Mouse (Mus musculus) 3134 (cell line): ENCODE measurements around the gene Snrnp27.

Experiments
- DNase-seq: peaks from one replicate; pipeline ENCODE4 v3.0.0-alpha.2; 2011; ENCODE audit warnings: low spot score; ENCODE audit not compliant: insufficient read length; ENCODE audit errors: extremely low read depth

Gene Snrnp27

DNA sequence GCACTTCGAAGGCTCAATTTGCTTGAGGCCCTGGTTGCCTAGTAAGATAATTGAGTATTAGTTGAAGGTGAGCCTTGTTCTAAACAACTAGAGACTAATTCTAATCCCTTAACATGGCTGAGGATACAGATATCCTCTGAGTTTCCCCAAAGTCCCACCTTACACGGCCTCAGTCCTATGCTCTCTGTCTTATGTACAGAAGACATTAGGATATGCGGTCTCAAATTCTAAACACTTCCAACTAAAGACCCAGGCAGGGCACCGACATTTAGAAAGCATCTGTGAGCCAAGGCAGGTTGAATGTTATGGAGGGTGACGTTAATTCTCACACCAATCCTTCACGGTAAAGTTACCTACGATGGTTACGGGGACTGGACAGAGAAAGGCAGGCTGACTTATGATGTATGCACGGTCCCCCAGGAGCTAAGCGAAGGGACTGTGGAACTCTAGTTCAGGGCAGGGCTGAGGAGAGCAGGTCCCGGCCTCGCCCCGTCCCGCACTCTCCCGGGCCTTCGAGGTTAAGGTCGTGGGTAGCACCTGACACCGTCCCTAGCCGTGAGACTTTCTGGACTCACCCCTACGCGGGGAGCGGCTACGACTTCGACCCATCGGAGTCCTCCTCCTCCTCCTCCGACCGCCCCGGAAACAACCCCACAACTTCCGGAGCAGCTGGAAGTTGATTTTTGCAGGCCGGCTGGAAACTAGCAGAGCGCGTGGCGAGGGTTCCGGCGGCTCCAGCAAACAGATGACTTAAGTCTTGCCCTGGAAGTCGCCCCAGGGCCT, at the start of gene Snrnp27:
TSS of gene Snrnp27 (minus strand) at position 651 of the 783 bp plus-strand sequence.
- DNase-seq, result peak; percentile 91

DNA sequence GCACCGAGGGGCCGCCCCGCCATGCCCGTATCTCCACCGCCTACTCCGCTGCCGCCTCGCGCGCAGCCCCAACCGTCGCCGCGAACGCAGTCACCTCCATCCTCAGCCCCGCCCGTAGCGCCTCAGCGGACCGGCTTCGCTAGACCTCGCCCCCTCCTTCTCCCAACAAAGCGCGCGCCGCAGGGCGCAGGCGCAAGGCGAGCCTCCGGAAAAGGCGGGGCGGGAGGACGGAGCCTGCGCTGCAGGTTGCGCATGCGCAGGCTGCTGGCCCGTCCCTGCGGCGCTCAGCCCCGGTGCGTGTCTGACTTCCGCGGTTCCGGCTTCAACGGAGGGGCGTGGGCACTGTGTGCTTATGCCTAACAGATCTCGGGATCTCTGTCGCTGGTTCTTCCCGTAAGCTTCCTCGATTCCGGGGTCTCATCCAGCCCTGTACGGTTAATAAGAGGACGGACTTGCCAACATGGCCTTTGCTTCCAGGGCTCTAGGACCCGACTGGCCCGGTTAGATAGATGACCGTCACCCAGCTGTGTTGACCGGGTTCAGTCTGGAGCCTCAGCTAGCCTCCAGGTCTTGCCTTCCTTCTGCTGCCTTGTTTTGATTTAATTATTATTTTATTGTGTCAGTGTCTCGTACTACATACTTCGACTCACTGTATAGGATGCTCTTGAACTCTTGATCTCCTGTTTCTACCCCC, 49.0 kb upstream of the Snrnp27 start, which contains the start of gene Gmcl1:
TSS of gene Gmcl1 (minus strand) at position 201 of the 694 bp plus-strand sequence.
- peak; percentile 96 for DNase-seq

DNA sequence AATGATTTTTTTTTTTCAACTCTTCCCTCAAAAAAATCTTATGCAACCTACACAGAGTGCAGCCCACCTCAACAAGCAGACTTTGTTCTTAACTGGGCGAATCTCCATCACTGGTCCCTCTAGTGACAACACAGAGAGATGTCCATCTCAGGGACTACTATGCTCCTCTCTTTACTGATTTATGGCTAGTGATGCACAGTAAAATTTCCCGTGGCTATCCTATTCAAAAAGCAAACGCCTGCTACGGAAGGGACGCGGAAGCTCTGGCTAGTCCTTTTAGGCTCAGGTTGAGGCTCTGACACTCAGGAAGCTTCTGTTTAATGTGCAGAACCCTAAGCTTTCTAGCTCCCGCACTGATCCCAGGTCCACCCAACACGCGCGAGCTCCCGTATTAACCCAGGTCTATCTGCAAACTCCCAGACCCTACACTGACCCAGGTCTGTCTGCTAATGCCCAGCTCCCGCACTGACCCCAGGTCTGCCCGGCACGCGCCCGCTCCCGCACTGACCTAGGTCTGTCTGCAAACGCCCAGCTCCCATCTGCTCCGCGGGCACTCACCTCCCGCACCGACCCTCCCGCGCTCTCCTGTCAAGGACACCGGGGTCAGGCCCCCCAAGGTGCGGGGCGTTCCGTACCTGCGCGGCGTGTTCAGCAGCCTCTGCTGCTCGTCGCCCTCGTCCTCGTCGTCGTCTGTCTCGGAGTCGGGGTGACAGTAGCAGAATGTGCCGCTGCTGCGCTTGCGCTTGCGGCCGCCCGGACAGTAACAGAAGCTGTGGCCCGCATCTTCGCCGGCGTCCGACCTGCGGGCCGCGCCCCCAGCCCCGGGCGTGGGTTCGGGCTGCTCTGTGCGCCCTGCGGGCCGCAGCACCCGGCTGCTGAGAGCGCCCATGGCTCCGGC, 48.2 kb upstream of the Snrnp27 start:
- no peak for DNase-seq

DNA sequence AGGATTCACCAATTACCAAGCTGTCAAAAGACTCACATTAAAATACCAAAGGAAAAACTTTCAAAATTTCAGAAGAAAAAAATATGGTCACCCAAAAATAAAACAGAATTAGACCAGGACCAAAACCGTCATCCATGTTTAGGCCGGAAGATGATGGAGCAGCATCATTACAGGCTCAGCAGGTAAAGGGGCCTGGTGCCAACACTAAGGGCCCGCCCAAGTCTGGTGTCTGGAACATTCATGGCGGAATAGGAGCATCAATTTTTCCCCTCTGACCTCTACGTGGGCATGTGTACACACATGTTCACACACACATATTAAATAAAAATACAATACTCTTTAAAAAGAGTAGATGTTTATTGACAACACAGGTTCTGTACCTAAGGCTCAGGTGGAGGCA, 44.4 kb upstream of the Snrnp27 start:
- DNase-seq, result no peak

DNA sequence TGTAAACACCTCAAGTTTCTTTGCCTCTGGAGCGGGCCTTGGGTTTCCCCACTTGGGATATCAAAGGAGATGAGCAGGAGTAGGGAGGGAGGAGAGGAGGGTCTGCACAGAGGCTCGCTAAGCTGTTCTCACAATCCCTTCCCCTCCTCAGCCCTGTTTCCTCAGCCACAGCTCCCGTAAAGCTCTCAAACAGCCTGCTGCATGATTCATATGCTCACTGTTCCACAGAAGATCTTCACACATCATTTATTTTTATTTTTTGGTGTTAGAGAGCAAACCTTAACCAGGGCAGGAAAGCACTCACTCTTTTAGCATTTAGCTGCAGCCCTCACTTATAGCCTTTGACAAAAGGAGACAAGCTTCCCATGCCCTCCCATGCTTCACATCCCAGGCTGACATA, 37.7 kb upstream of the Snrnp27 start:
- DNase-seq, result no peak

DNA sequence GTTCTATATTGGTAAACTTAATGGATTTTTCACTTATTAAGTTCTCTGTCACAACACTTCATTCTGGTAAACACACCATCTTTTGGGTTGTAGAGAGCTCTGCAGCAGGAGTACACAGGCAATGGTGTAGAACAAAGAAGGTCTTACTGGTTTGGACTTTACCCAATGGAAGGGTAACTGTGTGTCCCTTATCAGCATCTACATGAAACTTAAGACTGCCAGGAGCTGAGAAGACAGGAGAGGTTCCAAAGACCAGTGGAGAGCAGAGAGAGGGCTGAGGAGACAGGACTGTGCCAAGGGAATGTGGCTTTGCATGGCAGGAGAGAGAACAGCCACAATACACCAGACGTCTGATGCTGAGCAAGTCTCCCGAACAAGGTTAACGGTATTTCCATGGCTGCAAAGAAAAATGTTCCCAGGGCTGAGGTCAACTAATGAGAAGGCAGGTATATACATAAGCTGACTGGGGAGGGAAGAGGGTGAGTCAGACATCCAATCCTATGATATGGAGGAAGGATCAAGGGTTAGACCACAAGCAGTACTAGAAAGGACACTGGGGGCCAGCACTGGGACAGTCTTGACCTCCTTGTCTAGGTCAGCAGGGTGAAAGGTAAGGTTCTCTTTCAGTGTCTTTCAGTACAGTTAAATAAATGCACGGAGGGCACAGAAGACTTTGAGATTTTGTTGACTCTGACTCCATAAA, 23.9 kb upstream of the Snrnp27 start:
- no peak for DNase-seq

DNA sequence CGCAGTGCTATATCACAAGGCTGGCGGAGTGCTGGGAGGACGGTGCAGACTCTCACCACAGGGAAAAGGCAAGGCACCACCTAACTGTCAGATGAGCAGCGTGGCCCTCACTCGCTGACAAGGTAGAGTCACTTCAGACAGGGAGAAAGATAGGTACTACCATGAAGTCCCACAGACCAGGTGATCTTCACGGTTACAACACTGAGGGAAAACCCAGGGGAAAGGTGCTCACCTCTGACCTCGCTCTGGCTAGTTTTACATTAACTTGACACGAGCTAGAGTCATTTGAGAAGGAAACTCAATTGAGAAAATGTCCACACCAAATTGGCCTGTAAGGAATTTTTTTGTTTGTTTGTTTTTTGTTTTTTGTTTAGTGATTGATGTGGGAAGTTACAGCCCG, 18.3 kb upstream of the Snrnp27 start:
- DNase-seq, result no peak

DNA sequence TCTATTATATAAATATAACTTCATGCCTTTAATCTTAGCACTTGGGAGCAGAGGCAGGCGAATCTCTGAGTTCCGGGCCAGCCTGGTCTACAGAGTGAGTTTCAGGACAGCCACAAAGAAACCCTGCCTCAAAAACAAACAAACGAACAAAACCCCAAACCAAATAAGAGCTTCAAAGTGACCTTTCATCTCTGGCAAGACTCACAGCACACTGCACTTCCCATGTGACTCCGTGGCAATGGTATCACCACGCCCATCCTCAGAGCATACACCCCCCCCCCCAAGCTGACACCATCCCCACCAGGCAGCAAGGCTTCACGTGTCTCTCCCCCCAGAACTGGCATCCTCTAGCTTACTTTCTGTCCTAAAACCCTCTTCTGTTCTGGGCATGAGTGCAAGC, 13.6 kb upstream of the Snrnp27 start:
- DNase-seq, result no peak

DNA sequence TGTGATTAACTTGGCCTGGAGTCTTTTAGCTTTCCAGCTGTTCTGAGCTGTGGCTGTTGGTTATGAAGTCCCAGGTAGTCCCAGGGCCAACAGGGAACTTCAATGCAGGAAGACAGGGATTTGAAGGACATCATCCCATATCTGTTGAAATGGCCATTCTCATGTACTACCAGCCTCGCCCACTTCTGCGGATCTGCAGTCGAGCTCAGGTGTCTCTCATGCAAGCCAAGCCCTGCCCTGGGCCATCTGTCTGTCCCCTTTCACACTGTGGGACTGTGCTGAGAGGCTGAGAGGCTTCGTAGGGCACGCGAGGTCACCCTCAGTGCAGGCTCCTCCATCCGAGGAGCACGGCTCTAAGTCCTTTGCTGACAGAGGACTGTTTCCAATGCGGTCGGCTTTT, 11.9 kb upstream of the Snrnp27 start:
- DNase-seq, result no peak

DNA sequence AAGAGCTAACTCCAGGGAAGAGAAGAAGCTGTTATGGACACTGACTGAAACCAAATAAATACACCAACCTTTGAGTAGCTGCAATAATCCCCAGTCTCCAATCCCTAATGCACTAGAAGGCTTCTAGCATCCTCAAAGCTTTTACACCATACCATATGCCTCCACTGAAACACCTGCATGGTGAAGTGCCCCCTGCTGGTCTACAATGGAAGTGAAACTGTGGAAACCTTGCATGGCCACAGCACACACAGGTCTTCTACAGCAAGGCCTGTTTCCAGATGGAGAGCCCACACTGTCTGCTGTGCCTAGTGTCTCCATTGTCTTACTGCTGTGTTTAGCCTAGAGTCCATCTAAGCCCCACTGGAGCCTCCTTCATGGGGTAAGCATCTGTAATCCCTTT, 10.1 kb upstream of the Snrnp27 start:
- no peak for DNase-seq

DNA sequence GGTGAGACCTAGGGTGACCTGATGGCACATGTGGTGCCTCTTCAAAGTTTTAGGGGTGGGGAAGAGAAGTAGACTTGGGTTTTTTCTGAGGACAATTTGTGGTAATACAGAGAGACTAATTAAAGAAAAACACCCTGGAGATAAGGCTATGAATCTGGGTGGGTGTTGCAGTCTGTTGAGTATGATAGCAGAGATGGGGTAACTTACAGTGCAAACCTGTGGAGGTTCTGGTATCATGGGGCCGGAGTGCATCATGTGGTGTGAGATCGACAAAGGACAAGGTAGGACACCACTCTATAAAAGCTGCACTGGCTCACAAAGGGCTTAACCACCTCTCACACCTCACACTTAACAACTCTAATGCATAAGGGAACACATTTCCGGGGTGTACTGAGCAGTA, 5.3 kb upstream of the Snrnp27 start:
- no peak for DNase-seq

DNA sequence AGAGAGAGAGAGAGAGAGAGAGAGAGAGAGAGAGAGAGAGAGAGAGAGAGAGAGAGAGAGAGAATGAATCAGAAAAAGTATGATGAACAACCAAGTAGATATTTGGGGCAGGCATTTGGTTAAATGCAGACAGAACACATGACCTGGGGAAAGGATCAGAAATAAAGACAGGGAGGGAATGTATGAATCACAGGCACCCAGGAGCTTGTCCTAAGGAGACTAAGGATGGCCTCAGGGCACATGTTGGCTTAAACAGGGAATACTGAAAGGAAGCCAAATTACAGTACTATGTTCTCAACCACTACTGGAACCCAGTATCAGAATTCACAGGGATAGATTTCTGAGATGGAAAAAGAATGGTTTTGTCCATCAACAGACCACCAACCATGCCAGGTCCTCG, 2.6 kb upstream of the Snrnp27 start:
- no peak for DNase-seq

DNA sequence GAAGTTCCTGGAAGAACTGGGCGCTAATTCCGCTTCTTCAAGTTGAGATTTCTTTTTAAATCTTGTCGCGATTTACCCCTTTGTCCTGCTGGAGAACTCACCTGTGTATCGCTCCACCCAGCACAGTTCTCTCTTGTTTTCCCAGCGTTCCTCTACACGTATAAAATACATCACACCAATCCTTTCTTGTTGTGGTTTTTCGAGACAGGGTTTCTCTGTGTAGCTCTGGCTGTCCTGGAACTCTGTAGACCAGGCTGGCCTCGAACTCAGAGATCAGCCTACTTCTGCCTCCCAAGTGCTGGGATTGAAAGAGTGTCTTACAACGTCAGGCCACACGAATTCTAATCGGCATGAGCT, 311 bp upstream of the Snrnp27 start:
- no peak for DNase-seq

DNA sequence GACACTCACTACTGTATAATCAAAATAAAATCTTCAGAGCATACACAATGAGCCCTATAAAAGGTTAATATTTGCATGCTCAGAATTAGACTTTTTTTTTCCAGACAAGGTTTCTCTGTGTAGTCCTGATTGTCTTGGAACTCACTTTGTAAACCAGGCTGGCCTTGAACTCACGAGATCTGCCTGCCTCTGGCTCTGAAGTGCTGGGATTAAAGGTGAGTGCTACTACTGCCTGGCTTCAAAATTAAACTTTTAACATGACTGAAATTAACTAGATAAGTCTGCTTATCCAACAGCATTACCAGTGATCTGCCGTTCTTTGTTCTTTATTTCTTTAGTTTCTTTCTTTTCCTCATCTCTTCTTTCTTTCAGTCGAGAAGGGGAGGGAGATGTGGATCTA, 3.0 kb downstream of the Snrnp27 start:
- DNase-seq, result no peak

DNA sequence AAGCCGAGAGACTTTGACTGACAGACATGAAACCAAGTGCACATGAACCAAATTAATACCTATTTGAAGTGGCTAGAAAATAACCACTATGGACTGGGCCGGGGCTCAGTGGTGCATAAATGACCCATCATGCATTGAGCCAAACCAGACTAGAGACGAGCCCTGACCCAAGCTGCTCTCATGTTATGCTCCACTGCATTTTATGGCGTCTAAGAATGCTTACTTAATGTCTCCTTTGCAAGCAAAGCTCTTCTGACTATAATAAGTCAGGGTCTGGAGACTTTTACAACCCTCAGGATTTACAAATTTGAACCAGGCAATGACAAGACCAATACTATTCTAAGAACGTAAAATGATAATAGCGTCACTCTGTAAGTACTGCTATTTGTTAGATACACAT, 6.0 kb downstream of the Snrnp27 start:
- no peak for DNase-seq

DNA sequence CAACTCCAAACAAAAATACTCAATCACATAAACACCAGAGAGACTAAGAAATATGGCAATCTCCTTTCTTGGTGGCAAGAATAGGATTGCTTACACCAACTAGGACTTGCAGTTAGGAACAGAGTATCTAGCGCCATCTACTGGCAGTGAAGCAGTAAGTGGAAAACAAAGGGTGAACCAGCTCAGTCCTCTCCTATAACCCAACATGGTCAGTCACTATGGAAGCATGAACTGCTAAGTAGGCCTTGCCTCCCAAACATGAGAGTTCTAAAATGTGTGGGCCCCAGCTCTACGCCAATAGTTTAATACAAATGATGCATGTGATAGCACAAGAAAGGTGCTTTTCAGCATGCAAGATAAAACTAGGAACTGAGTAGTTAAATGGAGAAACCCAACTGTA, 13.4 kb downstream of the Snrnp27 start:
- peak; percentile 27 for DNase-seq

DNA sequence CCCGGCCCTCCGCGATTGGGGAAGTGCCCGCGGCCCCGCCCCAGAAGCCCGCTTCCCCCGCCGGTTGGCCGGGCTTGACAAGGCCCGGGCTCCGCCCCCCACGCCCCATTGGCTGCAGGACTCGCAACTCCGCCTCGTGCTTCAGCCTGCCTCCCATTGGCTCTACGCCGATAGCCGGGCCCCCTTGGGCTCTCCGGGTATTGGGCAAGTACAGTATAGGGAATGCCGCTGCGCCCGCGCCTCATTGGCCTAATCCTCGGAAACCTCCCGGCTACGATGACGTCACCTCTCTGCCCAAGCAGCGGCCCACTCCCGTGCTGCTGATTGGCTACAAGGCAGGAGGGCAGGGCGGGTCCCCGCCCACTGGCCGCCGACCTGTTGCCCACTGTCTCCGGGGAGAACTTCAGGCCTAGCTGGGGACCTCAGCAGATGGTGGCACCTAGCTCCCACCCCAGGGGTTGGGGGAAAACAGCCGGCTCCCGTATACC, 15.0 kb downstream of the Snrnp27 start:
- peak; percentile 99 for DNase-seq

DNA sequence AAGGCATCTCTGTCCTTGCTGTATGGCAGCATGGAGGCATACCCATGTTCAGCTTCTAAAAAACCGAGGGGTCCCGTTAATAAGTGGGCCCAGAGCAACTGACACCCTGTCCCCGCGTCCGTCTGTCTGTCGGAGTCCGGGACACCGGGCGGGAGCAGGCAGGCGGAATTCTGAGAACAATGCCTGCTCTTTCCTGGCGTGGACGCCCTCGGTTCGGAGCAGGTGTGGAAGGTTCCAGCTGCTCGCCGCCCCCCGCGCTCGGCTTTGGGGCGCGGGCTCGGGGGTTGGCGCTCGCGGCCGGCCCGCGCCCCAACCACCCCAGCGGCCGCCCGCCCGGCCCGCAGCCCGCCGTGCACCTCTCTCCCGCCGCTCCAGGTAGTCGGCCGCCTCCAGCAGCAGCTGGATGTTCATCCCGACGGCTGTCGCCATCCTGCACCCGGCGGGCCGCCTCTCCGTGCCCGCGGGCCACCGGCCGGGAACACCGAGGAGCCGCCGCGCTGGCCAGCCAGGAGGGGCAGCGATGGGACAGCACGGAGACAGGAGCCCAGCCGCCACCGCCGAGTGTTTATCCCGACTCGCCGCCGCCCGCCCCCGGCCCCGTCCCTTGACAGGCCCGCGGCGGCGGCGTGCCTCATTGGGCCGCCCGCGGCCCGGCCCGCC, 15.6 kb downstream of the Snrnp27 start, which contains the start of gene Mxd1:
TSS of gene Mxd1 (minus strand) at position 582 of the 660 bp plus-strand sequence.
- no peak for DNase-seq

DNA sequence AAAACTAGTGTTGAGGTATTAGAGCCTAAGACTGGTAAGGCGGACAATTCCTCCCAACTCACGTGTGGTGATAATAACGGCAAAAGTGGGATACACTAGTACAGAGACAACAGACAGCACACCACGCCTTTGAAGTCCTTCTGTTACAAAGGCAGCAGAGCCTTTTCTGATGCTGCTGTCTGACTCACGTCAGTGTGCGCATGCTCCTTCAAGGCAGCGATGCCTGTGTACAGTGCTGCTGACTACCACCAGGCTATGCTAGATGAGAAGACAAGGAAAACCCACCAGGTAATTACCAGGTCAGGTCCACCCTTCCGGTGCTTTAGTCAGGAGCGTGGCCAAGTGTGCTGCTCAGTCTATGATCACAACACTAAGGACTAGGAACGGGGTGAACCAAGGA, 17.3 kb downstream of the Snrnp27 start:
- no peak for DNase-seq
